Mouse (Mus musculus): ENCODE data around the gene Casc3.
A peak's percentile ranks its signal among the peaks of the same experiment; 100 is the strongest.

The Casc3 gene

DNA sequence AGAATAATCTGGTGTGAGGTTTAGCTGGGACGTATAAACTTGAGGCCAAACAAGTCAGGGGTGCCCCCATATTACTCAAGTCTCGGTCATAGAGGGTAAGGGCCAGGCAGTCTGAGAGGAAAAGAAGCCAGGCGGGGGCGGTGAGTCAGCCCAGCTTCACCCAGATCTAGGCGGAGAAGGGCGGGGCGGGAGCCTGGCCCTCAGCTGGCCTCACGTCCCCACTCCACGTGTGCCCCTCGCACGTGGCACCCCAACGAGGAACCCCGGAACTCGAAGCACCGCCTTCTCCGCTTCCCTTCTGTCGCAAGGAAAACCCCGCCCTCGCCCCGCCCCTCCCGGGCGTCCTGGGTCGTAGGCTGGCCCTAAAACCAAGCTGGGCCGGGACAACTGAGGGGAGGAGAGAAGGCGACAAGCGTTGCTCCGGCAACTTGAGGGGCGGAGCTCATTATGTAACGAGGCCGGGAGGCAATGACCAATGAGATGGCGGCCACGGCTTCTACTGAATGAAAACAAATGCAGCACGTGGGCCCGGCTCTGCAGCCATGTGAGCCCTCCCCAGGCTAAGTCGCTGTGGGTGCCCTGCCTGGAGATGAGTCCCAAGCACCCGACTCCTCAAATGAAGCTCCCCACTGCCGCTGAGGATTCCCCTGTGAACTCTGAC lies 30.9 kb upstream of the Casc3 start:
- DNase-seq: peak; percentile 100

DNA sequence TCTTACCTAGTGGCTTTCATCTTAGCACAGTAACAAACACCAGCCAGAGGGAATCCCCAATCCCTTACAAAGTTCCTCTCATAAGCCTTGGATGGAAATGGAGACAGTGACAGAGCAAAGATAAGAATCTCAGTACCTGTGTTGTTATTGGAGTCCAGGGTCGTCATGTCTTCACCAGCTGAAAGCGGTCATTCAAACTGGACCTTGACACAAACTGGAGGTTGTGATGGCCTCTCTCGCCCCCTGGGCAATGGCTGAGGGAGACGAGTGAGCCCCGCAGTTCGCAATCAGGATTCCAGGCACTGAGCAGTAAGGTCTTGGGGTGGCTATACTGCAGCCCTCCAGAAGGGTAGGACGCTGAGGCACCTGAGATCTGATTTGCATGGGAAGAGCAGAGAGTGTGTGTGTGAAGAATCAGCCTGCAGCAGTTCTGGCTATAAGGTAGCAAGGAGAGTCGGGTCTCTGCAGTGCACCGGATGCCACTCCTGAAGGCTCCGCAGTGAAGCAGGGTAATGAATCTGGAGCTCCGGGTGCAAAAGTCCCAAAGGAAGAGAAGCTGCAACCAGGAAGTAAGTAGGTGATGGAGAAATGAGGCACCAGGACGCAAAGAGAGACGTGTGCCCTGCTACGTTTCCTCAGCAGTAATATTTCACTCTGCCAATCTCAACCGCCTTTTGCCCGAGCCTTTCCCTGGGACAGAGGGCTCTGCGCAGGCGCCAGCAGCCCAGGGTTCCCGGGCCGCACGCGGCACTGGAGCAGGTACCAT lies 29.9 kb upstream of the Casc3 start, which contains the start of gene Nr1d1:
Nr1d1 (minus strand) TSS at position 752 of the 766 bp plus-strand sequence.
- no peak for DNase-seq

DNA sequence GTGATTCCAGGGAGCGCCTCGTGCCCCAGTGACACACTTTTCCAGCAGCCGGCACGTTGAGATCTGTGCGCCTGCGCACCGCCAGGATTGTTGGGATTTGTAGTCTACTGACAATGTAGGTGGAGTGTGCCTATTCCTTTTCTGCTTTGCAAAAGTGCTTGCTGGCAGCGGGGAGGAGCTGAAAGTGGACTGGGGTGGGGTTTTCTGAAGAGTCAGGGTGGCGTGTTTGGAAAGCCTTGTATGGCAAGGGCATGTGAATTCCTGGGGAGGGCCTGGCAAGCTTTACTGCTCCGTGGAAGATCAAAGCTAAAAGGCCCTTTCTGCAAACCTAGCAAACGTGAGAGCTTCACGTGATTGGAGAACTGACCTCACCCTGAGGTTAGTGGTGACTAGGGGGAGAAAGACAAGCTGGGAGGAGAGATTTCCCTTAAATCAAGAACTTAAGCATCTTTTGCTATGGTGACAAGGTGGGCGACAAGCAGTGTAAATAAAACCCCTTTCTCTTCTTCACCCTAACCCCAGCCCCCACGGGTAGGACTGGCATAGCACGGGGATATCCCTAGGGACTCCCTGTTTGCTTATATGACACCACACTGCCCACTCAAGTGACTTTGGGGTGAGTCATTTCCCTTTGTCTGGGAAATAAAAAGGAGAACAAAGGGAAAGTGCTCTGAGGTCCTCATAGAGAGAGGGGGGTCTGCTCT lies 29.2 kb upstream of the Casc3 start:
- DNase-seq: peak; percentile 100

DNA sequence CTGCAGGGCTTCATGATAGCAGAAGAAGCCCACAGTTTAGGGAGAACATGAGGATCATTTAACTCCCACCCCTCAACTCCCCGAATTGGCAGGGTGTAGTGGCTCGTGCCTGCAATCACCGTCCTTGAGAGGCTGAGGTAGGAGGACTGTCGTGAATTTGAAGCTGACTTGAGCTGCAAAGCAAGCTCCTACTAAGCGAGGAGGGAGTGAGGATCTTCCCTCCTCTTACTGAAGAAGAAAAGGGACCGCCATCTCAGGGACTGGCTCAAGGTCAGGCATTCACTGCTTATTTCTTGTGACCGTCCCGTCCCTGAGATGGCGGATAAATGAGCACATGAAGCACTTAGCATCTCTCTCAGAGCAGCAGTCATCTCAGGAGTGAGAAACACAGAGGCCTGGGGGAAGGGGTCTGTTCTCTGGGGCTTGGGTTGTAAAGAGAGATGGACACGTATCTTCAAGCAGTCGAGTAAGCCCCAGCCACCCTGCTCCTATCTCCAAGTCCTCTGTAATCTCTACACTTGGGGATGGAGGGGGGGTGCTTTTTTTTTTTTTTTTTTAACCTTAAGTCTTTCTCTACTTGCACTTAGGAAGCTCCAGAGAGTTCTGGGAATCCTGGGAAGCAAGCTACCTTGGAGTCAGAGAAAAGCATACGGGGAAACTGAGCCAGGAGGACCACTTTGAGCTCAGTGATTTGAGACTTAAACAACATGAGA lies 28.5 kb upstream of the Casc3 start:
- no peak for DNase-seq

DNA sequence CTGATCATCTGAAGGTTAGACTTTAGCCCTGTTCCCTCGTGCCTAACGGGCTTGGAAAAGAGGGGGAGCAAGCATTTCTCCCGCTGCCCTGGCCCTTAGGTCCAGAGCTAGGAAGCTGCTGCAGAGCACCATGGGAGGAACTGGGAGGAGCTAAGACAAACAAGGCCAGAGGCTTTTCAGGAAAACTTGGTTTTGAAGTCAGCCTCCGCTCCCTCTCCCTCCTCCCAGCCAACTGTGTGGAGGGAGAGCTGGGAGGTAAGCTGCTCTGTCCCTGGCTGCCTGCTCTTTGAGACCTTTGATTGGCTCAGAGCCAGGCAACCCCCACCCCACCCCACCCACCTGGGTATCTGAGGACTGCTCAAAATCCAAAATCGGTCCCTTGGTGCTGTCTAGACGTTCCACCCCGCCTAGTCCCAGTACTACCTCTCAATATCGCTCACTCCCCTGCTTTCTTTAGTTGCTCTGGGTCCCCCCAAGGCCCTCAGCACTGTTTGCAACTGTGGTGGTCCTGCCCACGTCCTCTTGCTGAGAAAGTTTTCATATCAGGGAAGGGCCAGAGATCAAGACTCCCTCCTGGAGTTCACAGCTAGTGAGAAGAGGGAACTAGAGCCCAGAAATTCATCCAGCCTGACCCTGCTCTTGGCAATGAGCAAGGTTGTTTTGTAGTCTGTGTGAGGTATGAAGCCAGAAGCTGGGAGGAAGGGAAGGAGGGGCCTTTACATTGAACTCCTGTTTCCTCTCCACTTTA lies 27.7 kb upstream of the Casc3 start:
- DNase-seq: peak; percentile 63

DNA sequence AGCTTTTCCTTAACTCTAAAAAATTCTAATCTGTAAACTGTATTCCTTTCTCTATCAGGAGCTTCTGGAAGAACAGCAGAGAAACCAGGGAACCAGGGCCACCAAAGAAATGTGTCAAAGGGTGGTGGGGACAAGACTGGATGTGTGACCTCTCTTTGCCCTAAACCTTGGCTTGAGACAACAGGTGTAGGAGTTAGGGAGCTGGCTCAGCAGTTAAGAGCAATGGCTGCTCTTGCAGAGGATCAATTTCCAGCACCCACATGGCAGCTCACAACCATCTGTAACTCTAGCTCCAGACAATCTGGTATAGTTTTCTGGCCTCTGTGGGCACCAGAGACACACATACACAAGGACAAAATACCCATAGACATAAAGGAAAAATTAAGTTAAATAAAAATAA lies 26.8 kb upstream of the Casc3 start:
- DNase-seq: no peak

DNA sequence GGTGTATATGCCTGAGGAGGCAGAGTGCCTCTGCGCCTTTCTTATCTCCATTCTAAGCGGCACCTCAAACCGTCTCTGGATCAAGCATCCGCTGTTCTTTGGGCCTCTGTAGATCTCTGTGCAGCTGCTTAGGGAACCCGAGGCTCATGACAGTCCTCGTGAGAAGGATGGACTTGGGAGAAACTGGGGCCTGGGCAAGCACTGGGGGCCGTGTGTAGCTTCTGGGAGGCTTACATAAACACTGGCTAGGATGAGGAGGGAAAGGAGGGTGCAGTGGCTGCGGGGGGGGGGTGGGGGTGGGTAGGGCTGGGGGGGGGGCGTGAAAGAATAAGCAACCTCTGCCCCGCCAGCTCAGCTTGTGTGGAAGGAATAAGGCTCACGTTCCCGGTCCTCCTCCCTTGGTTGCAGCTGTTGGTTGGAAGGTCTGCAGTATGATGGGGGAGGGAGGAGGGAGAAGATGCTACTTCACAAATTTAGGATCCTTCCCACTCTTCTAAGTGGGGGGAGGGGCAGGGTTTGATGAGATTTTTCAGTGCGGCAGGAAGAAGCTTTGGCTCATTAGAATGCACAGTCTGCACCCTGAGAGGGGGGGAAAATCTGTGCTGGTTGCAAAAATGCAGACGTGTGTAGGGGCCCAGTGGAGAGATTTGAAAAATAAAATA lies 22.7 kb upstream of the Casc3 start:
- DNase-seq: peak; percentile 73

DNA sequence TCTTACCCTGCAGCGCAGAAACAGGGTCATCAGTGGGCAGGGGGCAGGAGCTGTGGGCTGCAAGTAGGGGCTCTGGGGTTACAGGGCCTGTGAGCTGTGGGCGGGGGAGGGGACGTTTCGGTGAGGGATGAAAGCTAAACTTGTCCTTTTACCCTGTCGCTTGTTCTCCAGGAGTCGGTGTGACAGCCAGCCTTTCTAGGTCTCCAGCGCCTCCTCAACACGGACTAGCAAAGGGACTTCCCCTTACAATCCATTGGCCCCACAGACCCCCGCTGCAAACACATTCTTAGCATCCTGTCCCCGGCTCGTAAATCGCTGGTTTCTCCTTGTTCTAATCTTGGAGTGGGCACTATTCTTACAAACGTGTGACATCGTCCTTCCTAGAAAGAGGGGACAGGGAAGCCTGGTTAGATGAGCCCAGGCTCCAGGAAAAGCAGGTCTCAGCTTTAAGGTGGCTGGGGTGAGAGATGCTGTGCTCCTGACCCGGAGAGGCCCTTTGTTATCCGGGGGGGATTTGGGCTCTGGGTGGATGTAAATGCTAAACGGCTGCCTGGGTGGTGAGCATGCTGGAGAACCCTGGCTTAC lies 22.0 kb upstream of the Casc3 start:
- DNase-seq: peak; percentile 70

DNA sequence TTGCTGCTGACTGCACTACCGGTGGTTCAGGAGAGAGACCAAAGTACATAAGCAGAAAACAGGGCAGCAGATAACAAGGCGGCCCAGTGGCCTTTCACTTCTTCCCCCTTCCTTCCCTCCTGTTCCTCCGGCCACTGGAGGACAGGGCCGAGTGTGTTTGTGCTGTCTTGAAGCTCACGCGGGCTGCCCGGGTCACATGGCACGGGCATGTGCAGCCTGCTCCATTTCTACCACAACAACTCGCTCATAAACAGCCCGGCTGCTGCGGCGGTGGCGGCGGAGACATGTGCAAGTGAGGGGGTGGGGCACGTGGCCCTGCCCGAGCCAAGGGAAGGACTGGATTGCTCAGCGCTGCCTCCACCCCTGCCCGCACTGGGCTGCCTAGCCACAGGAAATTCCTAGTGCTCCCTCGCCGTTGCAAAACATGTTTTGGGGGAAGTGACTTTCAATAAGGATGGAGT lies 21.4 kb upstream of the Casc3 start:
- peak; percentile 99 for DNase-seq

DNA sequence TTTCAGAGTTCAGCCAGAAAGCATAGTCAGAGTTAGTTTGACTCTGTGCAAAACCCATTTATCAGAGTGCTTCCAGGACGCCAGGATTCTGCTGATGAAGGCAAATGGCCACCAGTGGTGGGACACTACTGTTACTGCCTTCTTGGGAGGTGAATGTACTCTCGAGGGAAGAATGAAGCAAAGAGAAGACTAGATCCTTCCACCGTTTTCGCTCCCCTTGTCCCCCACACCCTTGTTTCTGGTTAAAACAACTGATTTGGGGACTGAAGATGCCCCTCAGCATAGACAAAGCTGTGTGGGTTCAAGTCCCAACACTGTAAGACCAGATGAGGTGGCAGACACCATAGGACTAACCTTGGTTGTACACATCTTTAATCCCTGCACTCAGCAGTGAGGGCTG lies 20.6 kb upstream of the Casc3 start:
- DNase-seq: peak; percentile 56

DNA sequence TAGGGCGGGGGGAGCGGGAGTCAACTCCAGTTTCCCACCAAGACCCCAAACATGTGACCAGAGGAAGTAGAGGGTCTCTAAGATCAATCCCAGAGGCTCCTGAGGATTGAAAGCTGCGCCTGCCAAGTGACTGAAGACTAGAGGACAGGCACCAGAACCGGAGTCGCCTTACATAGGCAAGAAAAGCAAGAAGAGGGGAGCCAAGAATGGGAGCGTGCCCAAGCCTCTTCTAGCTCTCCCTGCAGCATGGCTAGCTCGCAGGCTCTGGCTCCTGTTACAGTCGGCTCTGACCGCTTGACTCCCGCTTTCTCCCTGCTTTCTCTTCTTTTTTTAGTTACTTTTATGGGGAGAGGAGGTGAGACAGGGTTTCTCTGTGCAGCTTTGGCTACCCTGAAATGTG lies 19.5 kb upstream of the Casc3 start:
- peak; percentile 62 for DNase-seq

DNA sequence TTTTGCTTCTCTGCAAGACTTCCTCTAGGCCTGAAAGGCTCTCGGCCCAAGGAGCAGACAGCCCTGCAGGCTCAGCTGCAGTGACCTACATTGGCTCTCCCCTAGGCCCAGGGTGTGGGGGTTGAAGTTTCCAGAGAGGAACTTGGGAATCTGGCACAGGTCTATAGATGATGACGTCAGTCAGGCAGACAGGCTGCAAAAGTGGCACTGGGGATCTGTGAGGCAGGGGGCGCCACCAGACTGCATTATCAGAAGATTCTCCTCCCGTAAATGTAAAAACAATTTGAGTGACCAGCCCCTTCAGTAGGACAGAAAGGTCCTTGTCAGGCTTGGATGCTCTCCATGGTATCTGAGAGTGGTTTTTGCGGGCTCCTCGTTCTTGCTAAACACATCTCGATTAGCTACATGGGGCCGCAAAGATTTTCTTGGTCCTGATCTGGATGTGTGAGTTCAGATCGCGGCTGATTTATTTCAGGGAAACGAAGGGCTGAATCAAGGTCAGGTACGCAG lies 18.9 kb upstream of the Casc3 start:
- peak; percentile 89 for DNase-seq

DNA sequence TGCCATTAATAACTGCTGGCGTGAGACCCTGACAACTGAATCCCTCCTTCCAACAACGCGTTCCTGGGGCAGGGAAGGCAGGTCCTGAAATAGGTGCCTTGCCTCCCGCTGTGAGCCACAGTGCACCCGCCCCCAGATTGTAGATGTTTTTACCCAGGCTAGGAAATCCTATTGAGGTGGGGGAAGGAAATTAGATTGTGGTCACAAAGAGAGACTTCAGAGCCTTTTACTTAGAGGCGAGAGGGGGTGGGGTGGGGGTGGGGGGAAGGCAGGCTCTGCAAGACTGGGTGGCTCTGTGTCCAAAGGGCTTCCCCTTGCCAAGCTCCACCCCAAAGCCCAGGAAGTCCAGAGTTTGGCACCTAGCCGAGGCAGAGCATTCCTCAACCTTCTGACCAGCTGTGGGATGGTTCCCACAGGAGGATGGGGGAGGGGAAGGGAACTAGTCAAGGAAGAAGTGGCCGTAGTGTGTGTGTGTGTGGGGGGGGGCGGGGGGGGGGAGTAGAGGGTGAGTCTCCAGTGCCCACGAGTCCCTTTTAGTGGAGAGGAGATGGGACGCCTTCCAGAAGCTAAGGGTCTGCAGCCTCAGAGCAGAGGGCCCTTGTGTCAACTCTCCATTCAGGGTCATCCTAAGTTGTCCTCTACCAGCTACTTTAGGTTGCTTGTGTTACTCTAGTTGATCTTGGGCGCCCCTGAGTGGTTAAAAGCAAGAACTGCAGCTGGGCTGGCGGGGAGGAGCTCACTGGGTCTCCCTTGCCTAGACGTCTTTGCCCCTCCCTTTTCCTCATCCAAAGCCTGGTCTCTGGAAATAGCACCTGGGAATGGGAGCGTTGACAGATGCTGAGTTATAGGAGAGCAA lies 18.1 kb upstream of the Casc3 start:
- peak; percentile 96 for DNase-seq

DNA sequence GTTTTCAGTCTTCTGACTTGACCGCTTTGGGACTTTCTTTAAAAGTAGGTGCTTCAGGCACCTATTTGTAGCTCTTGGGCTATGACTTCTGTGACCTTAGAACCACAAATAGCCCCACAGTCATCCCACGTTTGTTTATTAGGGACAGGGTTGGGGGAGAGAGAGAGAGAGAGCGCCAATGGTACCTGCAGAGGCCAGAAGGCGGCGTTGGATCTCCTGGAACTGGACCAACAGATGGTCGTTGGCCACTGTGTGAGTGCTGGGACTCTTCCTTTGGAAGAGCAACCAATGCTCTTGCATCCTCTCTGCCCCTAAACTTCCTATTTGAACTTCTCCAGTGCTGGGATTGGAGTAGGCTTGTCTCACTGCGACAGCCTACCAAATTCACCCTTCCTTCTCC lies 17.5 kb upstream of the Casc3 start:
- DNase-seq: no peak

DNA sequence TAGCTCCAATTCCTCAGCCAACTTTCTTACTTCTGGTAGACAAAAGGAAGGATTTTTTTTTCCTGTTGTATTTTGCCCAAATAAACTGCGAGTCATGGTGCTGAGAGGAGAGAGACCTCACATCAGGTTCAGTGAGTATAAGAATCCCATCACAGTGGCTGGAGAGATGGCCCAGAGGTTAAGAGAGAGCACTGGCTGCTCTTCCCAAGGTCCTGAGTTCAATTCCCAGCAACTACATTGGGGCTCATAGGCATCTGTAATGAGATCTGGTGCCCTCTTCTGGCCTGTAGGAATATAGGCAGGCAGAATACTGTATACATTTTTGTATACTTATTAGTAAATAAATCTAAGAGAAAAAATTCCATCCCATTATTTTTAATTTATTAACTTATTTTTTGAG lies 17.0 kb upstream of the Casc3 start:
- no peak for DNase-seq

DNA sequence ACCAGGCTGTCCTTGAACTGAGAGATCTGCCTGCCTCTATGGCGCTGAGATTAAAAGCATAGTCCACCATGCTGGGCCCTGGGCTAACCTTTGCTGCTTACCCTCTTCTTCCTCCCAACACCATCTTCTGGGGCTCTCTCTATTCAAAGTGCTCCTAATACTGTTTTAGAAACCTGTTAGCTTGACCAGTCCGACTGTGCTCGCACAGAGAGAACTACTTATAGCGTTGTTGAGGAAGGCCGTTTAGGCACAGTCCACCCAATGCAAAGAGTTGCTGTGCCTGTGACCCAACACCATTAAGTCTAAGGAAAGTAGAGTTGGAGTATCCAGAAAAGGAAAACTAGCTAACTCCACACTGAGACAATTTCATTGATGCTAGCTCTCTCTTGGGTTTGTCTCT lies 16.6 kb upstream of the Casc3 start:
- DNase-seq: no peak

DNA sequence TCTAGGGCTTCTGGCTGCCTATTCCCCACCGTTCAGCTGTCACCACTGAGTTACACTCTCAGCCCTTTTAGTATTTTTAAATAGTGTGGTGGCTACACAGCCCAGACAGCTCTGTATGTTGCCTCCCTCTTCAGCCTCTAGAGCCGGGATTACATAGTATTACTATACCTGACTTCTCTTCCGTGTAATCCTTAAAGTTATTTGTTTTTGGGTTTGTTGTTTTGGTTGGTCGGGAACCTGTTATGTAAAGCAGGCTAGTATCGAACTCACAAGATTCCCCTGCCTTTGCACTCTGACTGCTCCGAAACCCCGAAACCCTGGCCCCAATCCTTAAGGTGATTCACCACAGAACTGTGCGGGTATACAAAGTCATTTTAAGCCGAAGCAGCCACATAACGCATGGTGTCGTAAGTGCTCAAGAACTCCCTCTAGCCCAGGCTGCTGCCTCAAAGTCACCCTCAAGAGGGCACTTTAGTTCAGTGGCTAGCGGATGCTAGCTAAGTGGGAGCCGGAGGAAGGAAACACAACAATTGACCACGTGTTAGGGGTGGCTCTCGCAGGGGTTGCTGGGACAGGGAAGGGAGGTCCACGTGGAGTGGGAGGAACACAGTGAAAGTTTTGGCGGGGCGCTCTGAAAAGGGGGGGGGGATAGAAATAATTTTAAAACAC lies 16.0 kb upstream of the Casc3 start:
- DNase-seq: peak; percentile 92

DNA sequence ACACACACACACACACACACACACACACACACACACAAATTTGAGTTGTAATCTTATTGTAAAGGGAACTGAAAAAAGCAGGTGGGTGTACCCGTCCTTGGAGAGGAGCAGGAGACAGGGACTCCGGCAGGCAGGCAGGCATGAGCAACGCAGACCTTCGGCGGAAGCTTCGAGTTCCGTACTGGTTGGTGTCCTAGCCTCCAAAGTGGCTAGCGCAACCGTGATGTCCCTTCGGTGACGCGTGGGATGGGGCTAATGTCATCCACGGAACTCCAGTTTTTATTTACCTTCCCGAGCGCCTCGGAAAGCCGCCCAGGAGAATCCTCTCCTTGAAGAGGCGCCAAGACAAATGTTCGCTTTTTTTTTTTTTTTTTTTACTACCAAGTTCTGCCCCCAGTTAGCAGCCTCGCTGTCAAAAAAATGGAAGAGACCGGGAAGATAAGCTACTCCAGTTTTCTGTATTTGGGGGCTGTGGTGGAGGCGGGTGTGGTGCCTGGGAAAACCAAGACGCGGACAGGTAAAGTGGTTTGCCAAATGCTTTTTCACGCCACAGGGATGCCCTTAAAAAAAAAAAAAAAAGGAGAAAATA lies 15.4 kb upstream of the Casc3 start:
- DNase-seq: peak; percentile 60

DNA sequence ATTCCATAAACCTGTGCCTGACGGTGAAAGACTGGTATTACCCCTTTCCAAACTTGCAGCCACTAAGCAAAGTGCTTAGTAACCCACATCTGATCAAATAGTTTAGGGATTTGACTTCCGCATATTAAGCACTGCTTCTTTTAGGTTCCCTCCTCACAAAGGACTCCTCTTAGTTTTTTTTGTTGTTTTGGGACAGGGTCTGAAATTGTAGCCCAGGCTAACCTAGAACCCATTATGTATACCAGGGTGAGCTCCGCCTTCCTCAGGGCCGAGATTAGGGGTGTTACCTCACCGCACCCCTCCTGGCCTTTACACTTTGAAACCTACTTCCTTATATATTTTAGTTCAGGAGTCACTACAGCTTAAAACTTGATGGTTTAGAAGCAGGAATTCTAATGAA lies 14.9 kb upstream of the Casc3 start:
- DNase-seq: peak; percentile 24

All from cerebellum, adult 9-11 months (tissue).